Mouse (Mus musculus) heart, adult 2 months (tissue): ENCODE measurements around the gene Cd44.

Source experiments
- CTCF ChIP-seq: fragments of 200-600 bp; IDR thresholded peaks from 2 replicates; pipeline ENCODE4 v1.8.1; 2022; ENCODE audit warnings: antibody characterized with exemption, mild to moderate bottlenecking, moderate library complexity
- EP300 ChIP-seq: fragments of 200-500 bp; IDR thresholded peaks from 2 replicates; pipeline ENCODE4 v1.6.1; 2011; ENCODE audit warnings: low read depth, low read length, control low read depth; ENCODE audit not compliant: insufficient read depth
- POLR2A ChIP-seq: fragments of 200-500 bp; IDR thresholded peaks from 2 replicates; pipeline ENCODE4 v1.6.1; 2011; ENCODE audit warnings: mild to moderate bottlenecking, low read depth, low read length, control low read depth; ENCODE audit not compliant: insufficient read depth

DNA sequence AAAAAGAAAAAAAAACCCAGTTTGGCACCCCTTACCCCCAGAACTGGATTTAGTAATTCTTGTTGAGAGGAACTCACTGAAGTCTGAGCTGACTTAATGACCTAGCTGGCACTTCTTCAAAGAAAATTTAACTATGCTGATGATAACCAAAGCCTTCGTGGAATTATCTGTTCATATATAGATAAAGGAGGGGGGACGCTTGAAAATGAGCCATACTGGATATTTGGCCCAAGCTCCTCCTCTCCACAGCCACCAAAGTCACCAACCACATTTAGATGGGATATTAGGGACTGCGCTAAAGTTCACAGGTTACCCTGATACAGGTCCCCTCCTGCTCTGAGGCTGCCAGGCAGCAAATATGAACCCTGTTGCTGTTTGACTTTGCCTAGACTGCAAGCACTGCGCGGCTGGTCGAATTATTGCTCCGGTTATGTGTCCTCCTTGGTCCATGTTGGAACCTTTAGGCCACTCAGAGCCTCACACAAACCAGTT, 1.2 kb downstream of the Cd44 start:
- TF ChIP-seq CTCF (no peak), POLR2A (no peak), EP300 (no peak)
